Mouse (Mus musculus): ENCODE measurements around the gene Commd1. TPM values are rescaled to one million over a fixed set of nuclear protein-coding genes. Genes with fewer than 3 reads are reported as not detected.

Commd1 gene
- polyA plus RNA-seq, 1 experiment from 2014 or later = 282 TPM

DNA sequence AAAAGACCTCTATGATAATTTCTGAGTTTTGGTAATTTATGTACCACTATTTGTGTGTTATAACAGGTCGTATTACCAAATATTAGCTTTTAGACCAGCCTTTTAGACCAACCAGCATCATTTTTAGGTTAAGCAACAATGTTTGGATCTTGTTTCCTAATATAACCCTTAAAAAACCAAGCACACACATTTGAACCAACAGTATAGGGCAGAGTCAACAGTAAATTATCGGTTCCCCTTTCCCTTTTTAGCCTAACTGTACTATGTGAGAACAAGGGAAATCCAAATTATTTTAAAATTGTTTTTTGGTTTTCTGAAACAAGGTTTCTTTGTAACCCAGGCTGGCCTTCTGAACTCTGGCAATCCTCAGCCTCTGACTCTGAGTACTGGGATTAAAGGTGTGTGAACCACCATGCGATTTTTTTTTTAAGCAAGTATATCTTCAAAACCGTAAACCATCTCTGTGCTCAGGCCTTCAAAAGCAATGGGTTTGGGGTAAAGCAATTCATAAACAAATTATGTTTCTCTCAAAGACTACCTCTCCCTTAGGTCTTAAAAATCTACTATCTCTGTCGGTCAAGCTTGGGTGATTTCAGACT, 125.0 kb downstream of the Commd1 start:
- 84% methylated on average over 5 of the region's 5 CpGs for WGBS
- Histone ChIP-seq H3K4me2 (replicated peaks) (0 out of 2 replicates have a peak overlapping the region, but pooled peaks have one; percentile 99), H3K27me3 (ENCODE audit: control insufficient read depth, insufficient read depth, low read length) (peaks cover 69% of the 10 kb centered on the region), H3K27ac (no peak overlapping the region), H3K36me3 (replicated peaks; ENCODE audit: control insufficient read depth, insufficient read depth) (no peaks in the 10 kb centered on the region), H3K4me1 (replicated peaks; ENCODE audit: control insufficient read depth, insufficient read depth, low read length) (peaks cover 14% of the 10 kb centered on the region), H3K4me3 (replicated peaks; ENCODE audit: low read length) (no peak overlapping the region), H3K9ac (no peak overlapping the region), H3K9me3 (ENCODE audit: control insufficient read depth, low read length) (no peaks in the 10 kb centered on the region)
- DNase-seq (ENCODE audit: low spot score) (no peak), ATAC-seq (ENCODE audit: low FRiP score) (no peak)

DNA sequence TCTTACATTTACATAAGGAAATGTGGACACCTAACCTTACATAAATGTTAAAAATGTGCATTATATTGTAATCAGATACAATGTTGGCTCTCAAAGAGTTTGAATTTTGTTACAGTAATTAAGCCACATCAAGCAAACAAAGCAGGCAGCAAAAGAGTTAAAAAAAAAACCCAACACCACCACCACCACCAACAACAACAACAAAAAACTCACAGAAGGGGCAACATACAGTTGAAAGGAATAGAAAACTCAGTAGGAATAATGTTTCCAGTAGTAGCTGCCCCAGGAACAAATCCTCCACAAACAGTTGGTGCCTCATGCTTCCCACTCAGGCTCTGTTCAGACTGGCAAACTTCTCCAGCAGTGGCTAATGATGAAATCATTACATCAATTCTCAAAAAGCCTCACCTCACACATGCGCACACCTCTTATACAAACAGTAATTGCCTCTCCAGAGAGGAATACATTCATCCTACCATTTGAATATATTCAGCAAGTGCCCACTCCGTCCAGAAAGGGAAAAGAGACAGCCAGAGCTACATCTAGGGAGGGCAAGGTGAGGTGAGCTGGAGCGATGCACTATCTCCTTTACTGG, 125.7 kb downstream of the Commd1 start:
- WGBS = 76% methylated on average over 3 of the region's 3 CpGs
- no peak for DNase-seq (ENCODE audit: low spot score)

DNA sequence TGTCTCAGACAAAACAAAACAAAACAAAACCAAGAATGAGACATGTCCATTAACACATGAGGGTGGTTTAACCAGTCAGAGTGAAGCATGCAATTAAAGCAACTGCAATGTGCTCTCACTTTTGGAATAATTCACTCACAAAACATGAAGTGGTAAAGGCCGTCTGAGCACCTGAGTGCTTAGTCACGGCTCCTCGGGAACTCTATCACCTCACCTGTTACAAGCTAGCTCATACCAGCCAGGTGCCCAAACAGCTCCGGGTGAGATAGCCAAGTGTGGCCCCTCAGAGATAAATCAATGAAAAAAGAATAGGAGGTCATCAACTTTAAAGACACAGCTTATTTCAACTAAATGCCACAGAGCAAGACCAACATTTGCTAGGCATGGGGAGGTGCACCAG, 127.6 kb downstream of the Commd1 start:
- DNase-seq (ENCODE audit: low spot score) = no peak

More for the DNA sequence above, 125.7 kb downstream of the Commd1 start:
- Histone ChIP-seq H3K9me3 (ENCODE audit: control insufficient read depth, low read length) (no peaks in the 10 kb centered on the region), H3K4me2 (replicated peaks) (no peak overlapping the region), H3K36me3 (replicated peaks; ENCODE audit: control insufficient read depth, insufficient read depth) (no peaks in the 10 kb centered on the region), H3K4me3 (replicated peaks; ENCODE audit: low read length) (no peak overlapping the region), H3K27me3 (ENCODE audit: control insufficient read depth, insufficient read depth, low read length) (peaks cover 61% of the 10 kb centered on the region), H3K9ac (no peak overlapping the region), H3K27ac (no peak overlapping the region), H3K4me1 (replicated peaks; ENCODE audit: control insufficient read depth, insufficient read depth, low read length) (peaks cover 14% of the 10 kb centered on the region)
- ATAC-seq (ENCODE audit: low FRiP score) = no peak

DNA sequence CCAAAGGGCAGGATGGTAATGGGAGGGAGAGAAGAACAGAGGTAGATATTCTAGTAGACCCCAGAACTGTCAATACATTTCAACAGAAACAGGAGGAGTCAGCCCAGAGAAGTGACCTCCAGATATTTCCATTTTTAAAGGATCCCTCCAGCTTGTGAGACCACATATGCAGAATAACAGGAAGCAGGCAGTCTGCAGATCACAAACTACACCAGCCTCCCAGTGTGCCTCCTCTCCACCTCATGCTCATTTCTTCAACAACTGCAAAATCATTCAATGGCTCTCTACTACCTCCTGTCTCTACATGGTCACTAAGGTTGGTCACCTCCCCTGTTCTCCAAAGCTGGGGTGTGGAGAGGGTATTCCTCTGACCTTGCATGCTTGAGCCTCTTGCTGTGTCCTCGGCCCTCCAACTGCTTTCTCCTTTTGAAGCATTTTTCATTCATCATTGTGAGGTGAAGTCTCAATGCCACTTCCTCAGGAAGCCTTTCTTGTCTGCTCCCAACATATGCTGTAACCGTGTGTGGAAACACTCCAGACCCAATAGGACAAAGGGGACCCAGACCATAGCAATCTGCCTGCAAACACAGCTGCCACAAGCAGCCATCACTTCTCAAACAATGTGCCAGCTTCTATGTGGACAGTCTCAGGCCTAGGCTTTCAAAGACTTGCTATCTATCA, 128.6 kb downstream of the Commd1 start:
- Histone ChIP-seq H3K4me1 (replicated peaks; ENCODE audit: control insufficient read depth, insufficient read depth, low read length) (peaks cover under 1% of the 10 kb centered on the region; the same call in 1 of the 2 replicates), H3K27ac (no peak overlapping the region), H3K9me3 (ENCODE audit: control insufficient read depth, low read length) (no peaks in the 10 kb centered on the region), H3K36me3 (replicated peaks; ENCODE audit: control insufficient read depth, insufficient read depth) (no peaks in the 10 kb centered on the region), H3K27me3 (ENCODE audit: control insufficient read depth, insufficient read depth, low read length) (peaks cover 33% of the 10 kb centered on the region), H3K4me2 (replicated peaks) (no peak overlapping the region), H3K9ac (no peak overlapping the region), H3K4me3 (replicated peaks; ENCODE audit: low read length) (no peak overlapping the region)
- ATAC-seq (ENCODE audit: low FRiP score) (no peak), DNase-seq (ENCODE audit: low spot score) (no peak)
- WGBS = 34% methylated on average over 2 of the region's 2 CpGs

More for the DNA sequence above, 127.6 kb downstream of the Commd1 start:
- no peaks in the 10 kb centered on the region for H3K9me3 ChIP-seq (ENCODE audit: control insufficient read depth, low read length)
- H3K4me3 ChIP-seq (replicated peaks; ENCODE audit: low read length) = no peak overlapping the region
- peaks cover 6% of the 10 kb centered on the region for H3K4me1 ChIP-seq (replicated peaks; ENCODE audit: control insufficient read depth, insufficient read depth, low read length)
- H3K36me3 ChIP-seq (replicated peaks; ENCODE audit: control insufficient read depth, insufficient read depth) = no peaks in the 10 kb centered on the region
- H3K9ac ChIP-seq = no peak overlapping the region
- H3K27ac ChIP-seq = no peak overlapping the region
- ATAC-seq (ENCODE audit: low FRiP score) = no peak
- H3K4me2 ChIP-seq (replicated peaks) = no peak overlapping the region
- peaks cover 42% of the 10 kb centered on the region for H3K27me3 ChIP-seq (ENCODE audit: control insufficient read depth, insufficient read depth, low read length)
- 85% methylated on average over 4 of the region's 4 CpGs for WGBS

DNA sequence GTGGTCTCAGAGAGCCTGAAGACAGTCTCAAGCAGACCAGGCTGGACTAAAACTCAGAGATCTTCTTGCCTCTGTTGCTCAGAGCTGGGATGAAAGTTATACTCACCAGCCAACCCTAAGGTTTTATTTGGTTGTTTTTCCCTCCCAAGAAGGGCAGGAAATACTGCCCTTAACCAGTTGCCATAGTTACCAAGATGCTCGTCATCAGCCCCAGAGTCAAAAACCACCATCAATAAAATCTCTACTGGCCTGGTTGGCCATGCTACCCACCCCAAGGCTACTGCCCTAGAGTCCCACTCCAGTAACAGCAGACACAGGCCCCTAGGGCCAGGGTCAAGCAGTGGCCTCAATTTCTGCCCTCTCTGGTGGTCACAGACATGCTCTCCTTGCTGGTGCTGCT, 129.7 kb downstream of the Commd1 start:
- Histone ChIP-seq H3K9me3 (ENCODE audit: control insufficient read depth, low read length) (no peaks in the 10 kb centered on the region), H3K4me3 (replicated peaks; ENCODE audit: low read length) (no peak overlapping the region), H3K4me1 (replicated peaks; ENCODE audit: control insufficient read depth, insufficient read depth, low read length) (no peaks in the 10 kb centered on the region), H3K4me2 (replicated peaks) (no peak overlapping the region), H3K27me3 (ENCODE audit: control insufficient read depth, insufficient read depth, low read length) (peaks cover 22% of the 10 kb centered on the region), H3K27ac (no peak overlapping the region), H3K9ac (no peak overlapping the region), H3K36me3 (replicated peaks; ENCODE audit: control insufficient read depth, insufficient read depth) (no peaks in the 10 kb centered on the region)
- no peak for ATAC-seq (ENCODE audit: low FRiP score)
- 58% methylated on average over 1 of the region's 1 CpGs for WGBS
- no peak for DNase-seq (ENCODE audit: low spot score)

DNA sequence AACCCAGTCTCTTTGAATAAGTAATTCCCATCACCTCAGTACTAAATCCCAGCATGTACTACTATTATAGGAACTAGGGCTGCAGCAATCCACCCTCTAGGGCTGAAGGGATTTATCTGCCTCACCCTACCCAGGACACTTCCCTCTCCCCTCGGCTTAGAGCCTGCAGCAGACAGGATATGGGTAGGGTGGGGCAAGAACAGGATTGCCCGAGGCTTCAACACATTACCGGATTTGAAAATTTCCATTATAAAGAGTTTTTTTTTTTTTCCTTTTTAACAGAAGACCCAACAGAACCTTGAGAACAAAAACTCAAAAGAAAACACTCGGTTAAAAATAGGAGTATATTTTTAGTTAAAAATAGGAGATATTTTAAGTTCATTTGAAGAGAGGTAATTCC, 130.8 kb downstream of the Commd1 start:
- 72% methylated on average over 4 of the region's 4 CpGs for WGBS
- ATAC-seq (ENCODE audit: low FRiP score) = no peak

DNA sequence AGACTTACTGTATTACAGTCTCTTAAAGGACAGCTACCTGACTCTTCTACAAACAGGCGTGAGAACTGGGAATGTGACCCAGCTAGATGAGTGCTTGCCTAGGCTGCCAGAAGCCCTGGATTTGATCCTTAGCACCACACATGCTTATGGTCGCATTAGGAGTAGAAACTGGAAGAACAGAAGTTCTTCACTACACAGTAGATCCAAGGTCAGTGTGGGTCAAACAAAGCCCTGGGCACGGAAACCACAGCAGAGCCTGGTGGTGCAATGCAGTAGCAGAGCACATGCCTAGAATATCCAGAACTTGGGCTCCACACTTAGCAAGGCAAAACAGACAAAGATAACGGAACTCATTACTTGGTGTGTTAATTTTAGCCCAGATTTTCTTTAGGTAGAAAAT, 132.1 kb downstream of the Commd1 start:
- 90% methylated on average over 4 of the region's 4 CpGs for WGBS
- Histone ChIP-seq H3K4me3 (replicated peaks; ENCODE audit: low read length) (no peak overlapping the region), H3K9ac (no peak overlapping the region), H3K4me2 (replicated peaks) (no peak overlapping the region), H3K9me3 (ENCODE audit: control insufficient read depth, low read length) (no peaks in the 10 kb centered on the region), H3K27ac (no peak overlapping the region), H3K4me1 (replicated peaks; ENCODE audit: control insufficient read depth, insufficient read depth, low read length) (no peaks in the 10 kb centered on the region), H3K27me3 (ENCODE audit: control insufficient read depth, insufficient read depth, low read length) (no peaks in the 10 kb centered on the region), H3K36me3 (replicated peaks; ENCODE audit: control insufficient read depth, insufficient read depth) (no peaks in the 10 kb centered on the region)
- no peak for DNase-seq (ENCODE audit: low spot score)
- ATAC-seq (ENCODE audit: low FRiP score) = no peak

More for the DNA sequence above, 130.8 kb downstream of the Commd1 start:
- Histone ChIP-seq H3K36me3 (replicated peaks; ENCODE audit: control insufficient read depth, insufficient read depth) (no peaks in the 10 kb centered on the region), H3K4me3 (replicated peaks; ENCODE audit: low read length) (no peak overlapping the region), H3K27ac (no peak overlapping the region), H3K4me1 (replicated peaks; ENCODE audit: control insufficient read depth, insufficient read depth, low read length) (no peaks in the 10 kb centered on the region), H3K4me2 (replicated peaks) (no peak overlapping the region), H3K27me3 (ENCODE audit: control insufficient read depth, insufficient read depth, low read length) (peaks cover 11% of the 10 kb centered on the region), H3K9ac (no peak overlapping the region), H3K9me3 (ENCODE audit: control insufficient read depth, low read length) (no peaks in the 10 kb centered on the region)
- no peak for DNase-seq (ENCODE audit: low spot score)

DNA sequence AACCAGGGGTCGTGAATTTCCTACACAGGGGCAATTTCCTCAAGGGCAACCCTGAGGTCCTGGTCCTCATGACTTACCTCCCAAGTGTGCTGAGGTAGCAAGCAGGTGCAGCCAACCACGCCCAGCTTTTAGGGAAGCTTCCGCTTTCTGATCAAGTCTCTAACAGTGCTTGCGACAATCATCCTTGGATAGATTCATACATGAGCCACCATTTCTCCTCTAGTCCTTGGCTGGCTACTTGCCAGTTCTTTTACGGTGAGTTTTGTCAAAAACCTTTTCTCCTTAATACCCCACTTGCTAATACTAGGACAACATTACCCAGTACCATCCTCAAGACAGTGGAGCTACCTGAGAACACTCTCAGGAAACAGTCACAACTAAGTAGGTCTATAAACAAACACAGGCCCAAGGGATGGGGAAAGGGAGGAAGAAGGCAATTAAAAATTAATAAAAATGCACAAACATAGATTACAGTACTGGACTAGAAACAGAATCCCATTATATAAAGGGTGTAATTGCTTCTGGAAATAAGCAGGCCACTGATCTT, 133.5 kb downstream of the Commd1 start:
- WGBS = 86% methylated on average over 5 of the region's 5 CpGs
- no peak for DNase-seq (ENCODE audit: low spot score)
- no peaks in the 10 kb centered on the region for H3K27me3 ChIP-seq (ENCODE audit: control insufficient read depth, insufficient read depth, low read length)

More for the DNA sequence above, 133.5 kb downstream of the Commd1 start:
- Histone ChIP-seq H3K4me3 (replicated peaks; ENCODE audit: low read length) (no peak overlapping the region), H3K4me1 (replicated peaks; ENCODE audit: control insufficient read depth, insufficient read depth, low read length) (no peaks in the 10 kb centered on the region), H3K9me3 (ENCODE audit: control insufficient read depth, low read length) (no peaks in the 10 kb centered on the region), H3K36me3 (replicated peaks; ENCODE audit: control insufficient read depth, insufficient read depth) (no peaks in the 10 kb centered on the region), H3K4me2 (replicated peaks) (no peak overlapping the region), H3K9ac (no peak overlapping the region), H3K27ac (no peak overlapping the region)
- ATAC-seq (ENCODE audit: low FRiP score) = no peak

Data from hindbrain, embryonic 14.5 days (tissue).